Mouse (Mus musculus) bone marrow, adult 2 months (tissue): ENCODE measurements around the gene Olfr1465. TPM values are rescaled to one million over a fixed set of nuclear protein-coding genes. Genes with fewer than 3 reads are reported as not detected.

Experiments used
- H3K27ac ChIP-seq: fragments of 200-500 bp; 2 replicates; pipeline ENCODE4 v1.5.1; 2012; ENCODE audit warnings: low read depth, mild to moderate bottlenecking, control low read depth, inconsistent platforms, low read length; ENCODE audit not compliant: control insufficient read depth, poor library complexity, insufficient read depth
- H3K4me1 ChIP-seq: fragments of 200-500 bp; 2 replicates; pipeline ENCODE4 v1.6.1; 2011; ENCODE audit warnings: low read length; ENCODE audit not compliant: control insufficient read depth, insufficient read depth
- H3K4me3 ChIP-seq: fragments of 200-500 bp; replicated peaks from 2 replicates; pipeline ENCODE3; 2011; ENCODE audit warnings: mild to moderate bottlenecking, low read depth, low read length, control low read depth; ENCODE audit not compliant: control insufficient read depth
- CTCF ChIP-seq: fragments of 200-500 bp; IDR thresholded peaks from 2 replicates; pipeline ENCODE4 v1.5.1; 2011; ENCODE audit warnings: low read length, control low read depth; ENCODE audit not compliant: control insufficient read depth, insufficient read depth
- POLR2A ChIP-seq: fragments of 200-500 bp; IDR thresholded peaks from 2 replicates; pipeline ENCODE4 v1.6.1; 2011; ENCODE audit warnings: low read depth, mild to moderate bottlenecking, control low read depth, low read length, borderline replicate concordance; ENCODE audit not compliant: control insufficient read depth
- WGBS: fragments of 180-500 bp; shearing (Covaris S2); methylation state at CpG from one replicate; pipeline ENCODE4 v1.1.7; 2018; 5-methylcytosine and 5-hydroxymethylcytosine counted together
- polyA plus RNA-seq: library from polyadenylated mRNA; stranded (reverse); fragments of >200 nt; gene quantifications from 2 replicates; pipeline ENCODE4 v1.2.4, GENCODE M21; 2011; ENCODE audit warnings: low replicate concordance; ENCODE audit not compliant: missing spikeins, insufficient read depth, insufficient read length

Gene Olfr1465
- not detected in 2 replicates for polyA plus RNA-seq

GRCm38 (mm10) chr19:13315441-13315840 lies at the start of gene Olfr1465:
Olfr1465 (minus strand) TSS chr19:13315541.
- Histone ChIP-seq H3K27ac (no peak within 1 kb of the TSS), H3K4me3 (no peak within 1 kb of the TSS)
- TF ChIP-seq CTCF (no peak), POLR2A (no peak)

GRCm38 (mm10) chr19:13361936-13362335 lies 46.6 kb upstream of the Olfr1465 start, which contains the start of gene Olfr1467:
Olfr1467 (plus strand) TSS chr19:13362236.
- TF ChIP-seq CTCF (no peak), POLR2A (no peak)
- no peak within 1 kb of the TSS for H3K4me3 ChIP-seq
- WGBS, result 58% methylated on average over 2 of the region's 2 CpGs
- H3K4me1 ChIP-seq, result no peaks in the 10 kb centered on the region
- H3K27ac ChIP-seq, result no peak within 1 kb of the TSS

More at GRCm38 (mm10) chr19:13315441-13315840, at the start of gene Olfr1465:
- H3K4me1 ChIP-seq, result no peaks in the 10 kb centered on the region

GRCm38 (mm10) chr19:13338562-13338961 lies 23.2 kb upstream of the Olfr1465 start, which contains the start of gene Olfr1466:
Olfr1466 (plus strand) TSS chr19:13338862.
- H3K4me3 ChIP-seq, result no peak within 1 kb of the TSS
- WGBS, result 76% methylated on average over 2 of the region's 2 CpGs
- no peak within 1 kb of the TSS for H3K27ac ChIP-seq
- no peaks in the 10 kb centered on the region for H3K4me1 ChIP-seq
- no peak for TF ChIP-seq POLR2A
- TF ChIP-seq CTCF, result no peak

Other genes starting within 250 kb of the Olfr1465 start
- gene Olfr1457, start 217.7 kb downstream of the Olfr1465 start, polyA plus RNA-seq, result not detected in 2 replicates
- not detected in 2 replicates for gene Olfr1458, start 208.8 kb downstream of the Olfr1465 start, polyA plus RNA-seq
- gene Olfr1459, start 166.0 kb downstream of the Olfr1465 start, polyA plus RNA-seq, result 0.17 TPM in 1 of 2 replicates, not detected in the other
- gene Olfr1461, start 152.5 kb downstream of the Olfr1465 start, polyA plus RNA-seq, result not detected in 2 replicates
- not detected in 2 replicates for gene Olfr1462, start 129.8 kb downstream of the Olfr1465 start, polyA plus RNA-seq
- not detected in 2 replicates for gene Olfr1463, start 84.2 kb downstream of the Olfr1465 start, polyA plus RNA-seq
- not detected in 2 replicates for gene Olfr1466, start 23.3 kb upstream of the Olfr1465 start, polyA plus RNA-seq
- 0.27 and 0.55 TPM in 2 replicates for gene Olfr1467, start 46.7 kb upstream of the Olfr1465 start, polyA plus RNA-seq
- gene Olfr1469, start 92.3 kb upstream of the Olfr1465 start, polyA plus RNA-seq, result not detected in 2 replicates
- not detected in 2 replicates for gene Olfr1471, start 127.9 kb upstream of the Olfr1465 start, polyA plus RNA-seq
- not detected in 2 replicates for gene Olfr1472, start 140.5 kb upstream of the Olfr1465 start, polyA plus RNA-seq
- gene Olfr1474, start 154.0 kb upstream of the Olfr1465 start, polyA plus RNA-seq, result not detected in 2 replicates
- not detected in 2 replicates for gene Olfr1475, start 164.7 kb upstream of the Olfr1465 start, polyA plus RNA-seq
- not detected in 2 replicates for gene Olfr1477, start 185.0 kb upstream of the Olfr1465 start, polyA plus RNA-seq
- gene Olfr1480, start 212.4 kb upstream of the Olfr1465 start, polyA plus RNA-seq, result not detected in 2 replicates